Mouse (Mus musculus): ENCODE measurements around the gene Smc1a. TPM values are rescaled to one million over a fixed set of nuclear protein-coding genes. Genes with fewer than 3 reads are reported as not detected.
A peak's percentile ranks its signal among the peaks of the same experiment; 100 is the strongest.

Gene Smc1a
- 84.1 and 95.4 TPM in 2 replicates for polyA plus RNA-seq (2014; fragmentation: Nextera tagmentation; extraction: Ambion mirVana)

DNA sequence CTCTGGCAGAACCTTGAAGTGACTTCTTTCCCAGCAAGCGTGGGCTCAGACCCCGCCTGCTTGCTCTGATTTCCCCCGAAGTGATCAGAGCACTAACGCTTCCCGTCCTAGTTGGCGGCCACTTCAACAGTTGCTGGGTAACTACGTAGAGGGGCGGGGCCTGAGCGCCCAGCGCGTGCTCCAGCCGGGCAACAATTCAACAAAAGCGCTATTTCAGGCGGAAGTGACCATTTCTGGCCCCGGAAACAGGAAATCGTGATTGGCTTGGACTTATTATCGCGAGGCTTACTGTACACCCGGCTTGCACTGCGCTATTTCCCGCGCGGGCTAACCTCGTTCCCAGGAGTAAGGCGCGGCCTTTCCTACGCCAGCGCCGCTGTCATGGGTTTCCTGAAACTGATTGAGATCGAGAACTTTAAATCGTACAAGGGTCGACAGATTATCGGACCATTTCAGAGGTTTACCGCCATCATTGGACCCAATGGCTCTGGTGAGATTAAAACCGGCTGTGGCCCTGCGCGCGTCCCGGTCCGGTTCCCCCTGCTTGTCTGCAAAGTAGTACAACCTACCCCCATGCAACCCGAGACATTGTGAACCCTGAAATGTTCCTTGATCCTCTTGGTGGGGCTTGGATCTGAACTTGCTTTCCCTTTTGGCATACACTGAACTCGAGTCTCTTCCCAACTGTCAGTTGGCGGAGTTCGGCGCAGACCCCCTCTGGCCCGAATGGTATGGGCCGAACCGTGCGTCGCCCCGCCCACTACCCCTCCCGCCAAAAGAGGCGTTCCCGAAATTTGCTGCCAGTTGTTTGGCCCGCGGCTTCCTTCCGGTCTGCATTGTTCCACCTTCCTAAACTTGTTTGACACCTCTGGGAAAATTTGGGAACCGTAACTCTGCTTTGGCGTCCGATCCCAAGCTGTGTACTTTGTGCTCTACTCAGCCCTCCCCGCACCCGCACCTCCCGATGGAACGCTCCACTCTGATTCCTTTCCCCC lies at the start of gene Smc1a, which contains the start of gene Ribc1:
Smc1a (plus strand) TSS at position 278 of the 995 bp plus-strand sequence.
Ribc1 (minus strand) TSS at position 145 of the 995 bp plus-strand sequence.
- WGBS, result 19% methylated on average over 57 of the region's 64 CpGs
- peak; percentile 99 for ATAC-seq (ENCODE audit: low read depth)

GRCm38 (mm10) chrX:151999006-151999710 lies 17.1 kb upstream of the Smc1a start:
- no peaks in the 10 kb centered on the region for H3K4me1 ChIP-seq (ENCODE audit: control insufficient read depth, insufficient read depth, low read length)
- DNase-seq (ENCODE audit: low spot score), result no peak
- 0 out of 2 replicates have a peak, but pooled peaks cover 7% of the 10 kb centered on the region for H3K36me3 ChIP-seq (ENCODE audit: control insufficient read depth, insufficient read depth, low read length)
- H3K4me3 ChIP-seq (ENCODE audit: low read depth, low read length), result no peak overlapping the region
- no peak overlapping the region for H3K27ac ChIP-seq (replicated peaks; ENCODE audit: low read depth, low read length)
- WGBS, result 80% methylated on average over 4 of the region's 4 CpGs
- H3K9ac ChIP-seq (ENCODE audit: low read depth, low read length), result no peak overlapping the region
- no peak overlapping the region for H3K4me2 ChIP-seq (ENCODE audit: low read depth, low read length)
- no peaks in the 10 kb centered on the region for H3K9me3 ChIP-seq (ENCODE audit: control insufficient read depth, low read length)
- H3K27me3 ChIP-seq (replicated peaks; ENCODE audit: control insufficient read depth, insufficient read depth, low read length), result peaks cover 30% of the 10 kb centered on the region
- no peak for ATAC-seq (ENCODE audit: low read depth)

More for the DNA sequence above, at the start of gene Smc1a, which contains the start of gene Ribc1:
- peak; percentile 97 for DNase-seq (ENCODE audit: low spot score)
- no peaks in the 10 kb centered on the region for H3K9me3 ChIP-seq (ENCODE audit: control insufficient read depth, low read length)
- peak within 1 kb of the TSS; percentile 95 for H3K27ac ChIP-seq (replicated peaks; ENCODE audit: low read depth, low read length)
- H3K36me3 ChIP-seq (ENCODE audit: control insufficient read depth, insufficient read depth, low read length), result no peaks in the 10 kb centered on the region
- peak within 1 kb of the TSS; percentile 74 for H3K9ac ChIP-seq (ENCODE audit: low read depth, low read length)
- H3K4me2 ChIP-seq (ENCODE audit: low read depth, low read length), result peak within 1 kb of the TSS; percentile 58
- H3K27me3 ChIP-seq (replicated peaks; ENCODE audit: control insufficient read depth, insufficient read depth, low read length), result peaks cover 26% of the 10 kb centered on the region
- H3K4me1 ChIP-seq (ENCODE audit: control insufficient read depth, insufficient read depth, low read length), result no peaks in the 10 kb centered on the region
- peak within 1 kb of the TSS; percentile 59 for H3K4me3 ChIP-seq (ENCODE audit: low read depth, low read length)

GRCm38 (mm10) chrX:152001182-152001684 lies 15.0 kb upstream of the Smc1a start:
- Histone ChIP-seq H3K27ac (replicated peaks; ENCODE audit: low read depth, low read length) (no peak overlapping the region; the same call in 1 of the 2 replicates), H3K27me3 (replicated peaks; ENCODE audit: control insufficient read depth, insufficient read depth, low read length) (peaks cover 29% of the 10 kb centered on the region)
- 0 out of 2 replicates have a peak, but pooled peaks have one; percentile 2 for ATAC-seq (ENCODE audit: low read depth)

DNA sequence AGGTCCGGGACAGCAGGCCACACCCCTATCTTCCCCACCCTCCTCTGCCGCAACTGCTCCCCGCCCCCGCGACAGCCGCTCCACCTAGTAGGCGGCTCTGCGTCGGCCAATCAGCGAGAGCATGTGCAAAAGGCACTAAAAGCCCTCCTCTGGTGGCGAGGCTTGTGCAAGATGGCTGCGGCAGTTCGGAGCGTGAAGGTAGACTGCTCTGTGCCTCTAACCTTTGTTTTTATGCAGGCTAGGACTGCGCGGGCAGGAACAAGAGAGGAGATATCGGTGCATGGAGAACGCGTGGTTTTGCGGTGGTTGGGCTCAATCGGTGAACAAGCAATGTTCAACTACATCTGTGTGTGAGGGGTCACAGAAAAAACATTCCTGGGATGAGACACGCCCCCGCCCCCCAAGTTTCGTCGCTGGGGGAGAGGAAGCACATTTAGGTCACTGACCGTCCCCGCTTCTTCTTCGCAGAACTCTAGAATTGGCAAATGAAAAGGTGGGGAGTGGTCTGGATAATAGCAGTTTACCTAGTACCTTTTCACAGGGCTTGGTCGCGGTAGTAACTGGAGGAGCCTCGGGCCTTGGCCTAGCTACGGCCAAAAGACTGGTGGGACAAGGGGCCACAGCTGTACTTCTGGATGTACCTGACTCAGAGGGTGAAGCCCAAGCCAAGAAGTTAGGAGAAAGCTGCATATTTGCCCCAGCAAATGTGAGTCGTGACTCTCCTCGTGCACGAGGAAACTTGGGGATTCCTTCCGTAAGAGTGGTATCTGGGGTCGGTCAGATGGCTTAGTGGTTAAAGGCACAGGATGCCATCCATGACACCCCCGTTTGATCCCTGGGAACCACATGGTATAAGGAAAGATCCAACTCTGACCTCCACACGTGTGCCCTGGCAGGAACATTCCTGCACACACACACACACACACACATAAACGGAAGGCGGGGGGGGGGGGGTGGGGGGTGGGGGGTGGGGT lies 14.2 kb upstream of the Smc1a start, which contains the start of gene Hsd17b10:
Hsd17b10 (plus strand) TSS at position 109 of the 974 bp plus-strand sequence.
- WGBS, result 19% methylated on average over 38 of the region's 41 CpGs
- Histone ChIP-seq H3K27ac (replicated peaks; ENCODE audit: low read depth, low read length) (peak within 1 kb of the TSS; percentile 67), H3K36me3 (ENCODE audit: control insufficient read depth, insufficient read depth, low read length) (0 out of 2 replicates have a peak, but pooled peaks cover 13% of the 10 kb centered on the region), H3K4me1 (ENCODE audit: control insufficient read depth, insufficient read depth, low read length) (no peaks in the 10 kb centered on the region), H3K4me3 (ENCODE audit: low read depth, low read length) (peak within 1 kb of the TSS; percentile 49), H3K9ac (ENCODE audit: low read depth, low read length) (peak within 1 kb of the TSS; percentile 65), H3K27me3 (replicated peaks; ENCODE audit: control insufficient read depth, insufficient read depth, low read length) (peaks cover 28% of the 10 kb centered on the region), H3K4me2 (ENCODE audit: low read depth, low read length) (peak within 1 kb of the TSS; percentile 63), H3K9me3 (ENCODE audit: control insufficient read depth, low read length) (no peaks in the 10 kb centered on the region)
- ATAC-seq (ENCODE audit: low read depth), result peak; percentile 100
- peak; percentile 94 for DNase-seq (ENCODE audit: low spot score)

More at GRCm38 (mm10) chrX:152001182-152001684, 15.0 kb upstream of the Smc1a start:
- no peak overlapping the region; the same call in 1 of the 2 replicates for H3K9ac ChIP-seq (ENCODE audit: low read depth, low read length)
- no peak for DNase-seq (ENCODE audit: low spot score)
- WGBS, result 34% methylated on average over 9 of the region's 9 CpGs
- H3K4me1 ChIP-seq (ENCODE audit: control insufficient read depth, insufficient read depth, low read length), result no peaks in the 10 kb centered on the region
- H3K4me3 ChIP-seq (ENCODE audit: low read depth, low read length), result peak overlapping the region; percentile 49
- 0 out of 2 replicates have a peak, but pooled peaks cover 11% of the 10 kb centered on the region for H3K36me3 ChIP-seq (ENCODE audit: control insufficient read depth, insufficient read depth, low read length)
- H3K4me2 ChIP-seq (ENCODE audit: low read depth, low read length), result peak overlapping the region; percentile 63
- no peaks in the 10 kb centered on the region for H3K9me3 ChIP-seq (ENCODE audit: control insufficient read depth, low read length)

DNA sequence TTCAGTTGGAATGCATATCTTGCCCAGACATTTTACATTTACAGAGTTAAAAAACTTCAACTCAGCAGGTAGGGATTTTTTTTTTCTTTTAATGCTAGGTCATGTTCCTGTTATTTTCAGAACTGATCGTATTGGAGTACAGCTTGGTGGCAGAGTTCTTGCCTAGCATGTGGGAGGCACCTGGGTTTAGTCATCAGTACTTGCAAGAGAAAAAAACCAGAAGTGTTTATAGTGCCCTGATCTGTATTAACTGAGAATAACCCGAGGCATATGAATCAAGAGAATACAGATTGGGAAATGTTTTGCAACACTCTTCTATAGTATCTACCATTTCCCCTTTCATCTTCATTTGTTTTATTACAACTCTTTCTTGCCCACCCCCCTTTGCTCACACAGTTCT lies 13.4 kb upstream of the Smc1a start:
- Histone ChIP-seq H3K27ac (replicated peaks; ENCODE audit: low read depth, low read length) (no peak overlapping the region), H3K27me3 (replicated peaks; ENCODE audit: control insufficient read depth, insufficient read depth, low read length) (peaks cover 34% of the 10 kb centered on the region), H3K4me3 (ENCODE audit: low read depth, low read length) (peak overlapping the region; percentile 11; the same call in 1 of the 2 replicates), H3K4me2 (ENCODE audit: low read depth, low read length) (peak overlapping the region; percentile 63), H3K36me3 (ENCODE audit: control insufficient read depth, insufficient read depth, low read length) (0 out of 2 replicates have a peak, but pooled peaks cover 17% of the 10 kb centered on the region), H3K4me1 (ENCODE audit: control insufficient read depth, insufficient read depth, low read length) (no peaks in the 10 kb centered on the region), H3K9ac (ENCODE audit: low read depth, low read length) (no peak overlapping the region), H3K9me3 (ENCODE audit: control insufficient read depth, low read length) (no peaks in the 10 kb centered on the region)
- no peak for DNase-seq (ENCODE audit: low spot score)
- ATAC-seq (ENCODE audit: low read depth), result no peak
- 58% methylated on average over 2 of the region's 2 CpGs for WGBS

DNA sequence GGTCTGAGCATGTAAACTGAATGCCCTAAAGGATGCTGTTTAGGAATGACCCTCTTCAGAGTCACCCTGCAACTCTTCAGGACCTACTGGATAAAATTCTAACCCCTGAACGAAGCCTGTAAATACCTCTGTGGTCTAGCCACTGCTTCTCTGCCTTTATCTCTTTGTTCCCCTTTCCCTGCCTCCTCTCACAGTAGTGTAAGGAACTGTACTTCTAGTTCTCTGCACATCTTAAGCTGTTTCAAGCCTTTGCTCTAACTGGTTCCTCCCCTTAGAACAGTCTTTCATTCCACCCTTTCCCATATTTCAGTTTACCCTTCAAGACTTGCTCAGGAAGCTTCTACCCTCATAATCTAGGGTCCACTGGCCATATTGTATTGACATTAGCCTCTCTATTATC lies 8.4 kb upstream of the Smc1a start:
- Histone ChIP-seq H3K36me3 (ENCODE audit: control insufficient read depth, insufficient read depth, low read length) (0 out of 2 replicates have a peak, but pooled peaks cover 17% of the 10 kb centered on the region), H3K27ac (replicated peaks; ENCODE audit: low read depth, low read length) (no peak overlapping the region), H3K4me2 (ENCODE audit: low read depth, low read length) (no peak overlapping the region), H3K4me1 (ENCODE audit: control insufficient read depth, insufficient read depth, low read length) (no peaks in the 10 kb centered on the region), H3K9me3 (ENCODE audit: control insufficient read depth, low read length) (no peaks in the 10 kb centered on the region), H3K27me3 (replicated peaks; ENCODE audit: control insufficient read depth, insufficient read depth, low read length) (peaks cover 21% of the 10 kb centered on the region), H3K9ac (ENCODE audit: low read depth, low read length) (no peak overlapping the region), H3K4me3 (ENCODE audit: low read depth, low read length) (no peak overlapping the region)
- DNase-seq (ENCODE audit: low spot score), result no peak
- ATAC-seq (ENCODE audit: low read depth), result no peak
- 93% methylated on average over 1 of the region's 1 CpGs for WGBS

DNA sequence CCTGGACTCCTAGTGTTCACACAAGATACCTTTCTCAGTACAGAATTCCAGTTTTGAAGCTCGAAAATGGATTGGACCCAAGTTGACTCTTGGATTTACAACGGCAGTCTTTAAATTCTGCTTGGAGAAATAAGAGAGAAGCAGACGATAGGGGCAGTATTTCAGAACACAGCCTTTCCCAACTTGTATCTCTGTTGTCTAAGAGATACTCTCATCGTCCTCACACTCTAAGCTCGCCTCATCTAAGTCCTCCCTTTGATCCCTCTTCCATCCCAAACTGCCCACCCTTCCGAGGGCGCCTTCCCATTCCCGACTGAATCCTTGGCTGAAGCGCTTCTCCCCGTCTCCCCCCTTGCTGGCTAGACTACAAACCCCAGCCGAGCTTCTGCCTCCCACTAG lies 477 bp upstream of the Smc1a start:
- peak overlapping the region; percentile 69 for H3K9ac ChIP-seq (ENCODE audit: low read depth, low read length)
- H3K27me3 ChIP-seq (replicated peaks; ENCODE audit: control insufficient read depth, insufficient read depth, low read length), result peaks cover 24% of the 10 kb centered on the region; the same call in 1 of the 2 replicates
- no peaks in the 10 kb centered on the region for H3K9me3 ChIP-seq (ENCODE audit: control insufficient read depth, low read length)
- no peaks in the 10 kb centered on the region for H3K36me3 ChIP-seq (ENCODE audit: control insufficient read depth, insufficient read depth, low read length)
- peak; percentile 42 for ATAC-seq (ENCODE audit: low read depth)
- peak overlapping the region; percentile 90 for H3K27ac ChIP-seq (replicated peaks; ENCODE audit: low read depth, low read length)
- H3K4me1 ChIP-seq (ENCODE audit: control insufficient read depth, insufficient read depth, low read length), result no peaks in the 10 kb centered on the region
- 18% methylated on average over 11 of the region's 11 CpGs for WGBS
- no peak for DNase-seq (ENCODE audit: low spot score)
- peak overlapping the region; percentile 53 for H3K4me2 ChIP-seq (ENCODE audit: low read depth, low read length)
- H3K4me3 ChIP-seq (ENCODE audit: low read depth, low read length), result peak overlapping the region; percentile 59
